Mouse (Mus musculus): ENCODE data around the gene Hsd17b3. TPM values are rescaled to one million over a fixed set of nuclear protein-coding genes. Genes with fewer than 3 reads are reported as not detected.

The Hsd17b3 gene
- polyA plus RNA-seq, 1 experiment from 2014 or later: not detected

GRCm38 (mm10) chr13:64107105-64107504 is 18.1 kb upstream of the Hsd17b3 start:
- H3K27me3 ChIP-seq: peaks cover 22% of the 10 kb centered on the region
- H3K4me1 ChIP-seq: peaks cover 15% of the 10 kb centered on the region; the same call in 1 of the 2 replicates
- WGBS: 49% methylated on average over 3 of the region's 3 CpGs
- H3K27ac ChIP-seq (replicated peaks): no peak overlapping the region
- no peak overlapping the region for H3K4me2 ChIP-seq (replicated peaks)
- H3K36me3 ChIP-seq: no peaks in the 10 kb centered on the region
- ATAC-seq (ENCODE audit: low FRiP score, low read depth): peak; percentile 48
- no peak overlapping the region for H3K4me3 ChIP-seq
- H3K9me3 ChIP-seq: no peaks in the 10 kb centered on the region
- H3K9ac ChIP-seq (replicated peaks): no peak overlapping the region

DNA sequence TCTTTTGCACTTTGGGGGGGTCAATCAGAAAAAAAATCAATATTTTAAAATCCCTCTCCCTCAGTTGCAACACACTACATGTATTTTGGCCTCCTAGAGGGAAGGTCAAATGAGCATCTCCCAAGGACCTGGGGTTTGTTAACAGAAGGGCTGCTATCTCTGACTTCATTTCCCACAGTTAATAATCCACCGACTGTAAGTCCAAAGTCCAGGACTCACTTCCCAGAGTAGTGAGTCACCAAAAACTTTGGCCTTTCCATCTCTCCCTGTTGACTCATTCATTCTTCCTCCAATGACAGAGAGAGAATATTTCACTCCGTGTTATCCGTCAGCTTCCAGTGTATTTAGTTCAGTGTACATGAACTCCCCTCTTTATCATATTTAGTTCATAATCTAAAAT is 16.7 kb upstream of the Hsd17b3 start:
- Histone ChIP-seq H3K4me2 (replicated peaks) (no peak overlapping the region), H3K27ac (replicated peaks) (no peak overlapping the region), H3K36me3 (no peaks in the 10 kb centered on the region), H3K4me3 (no peak overlapping the region), H3K9ac (replicated peaks) (no peak overlapping the region), H3K4me1 (peaks cover 15% of the 10 kb centered on the region; the same call in 1 of the 2 replicates), H3K27me3 (peaks cover 30% of the 10 kb centered on the region), H3K9me3 (no peaks in the 10 kb centered on the region)
- 98% methylated on average over 3 of the region's 3 CpGs for WGBS
- ATAC-seq (ENCODE audit: low FRiP score, low read depth): no peak

- Histone ChIP-seq H3K9ac (replicated peaks) (no peak overlapping the region), H3K36me3 (no peaks in the 10 kb centered on the region), H3K4me1 (no peaks in the 10 kb centered on the region), H3K9me3 (no peaks in the 10 kb centered on the region), H3K4me2 (replicated peaks) (no peak overlapping the region), H3K27me3 (peaks cover 23% of the 10 kb centered on the region), H3K27ac (replicated peaks) (no peak overlapping the region), H3K4me3 (no peak overlapping the region)
- WGBS: 71% methylated on average over 3 of the region's 3 CpGs
- peak; percentile 49; the same call in 1 of the 2 replicates for ATAC-seq (ENCODE audit: low FRiP score, low read depth)
Measured at GRCm38 (mm10) chr13:64100186-64100585, 11.2 kb upstream of the Hsd17b3 start.

DNA sequence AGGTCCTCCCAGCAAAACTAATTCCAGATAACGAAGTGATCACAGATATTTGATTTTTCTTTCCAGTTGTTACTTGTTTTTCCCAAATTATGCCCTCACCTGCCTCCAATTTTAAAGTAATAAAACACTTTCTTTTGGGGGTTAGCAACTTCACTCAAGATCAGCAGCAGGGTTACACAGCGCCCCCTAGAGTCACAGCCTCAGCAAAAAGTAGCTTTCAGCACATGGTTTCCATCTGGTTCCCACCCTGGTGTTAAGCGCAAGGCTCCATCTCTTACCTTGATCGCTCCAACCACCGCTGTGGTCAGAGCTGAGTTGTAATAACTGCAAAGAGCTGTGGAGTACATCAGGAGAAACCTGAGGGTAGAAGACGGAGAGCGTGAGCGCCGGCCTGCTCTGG is 10.0 kb upstream of the Hsd17b3 start:
- Histone ChIP-seq H3K36me3 (no peaks in the 10 kb centered on the region), H3K27me3 (peaks cover 18% of the 10 kb centered on the region), H3K9me3 (no peaks in the 10 kb centered on the region), H3K4me1 (no peaks in the 10 kb centered on the region), H3K9ac (replicated peaks) (no peak overlapping the region), H3K4me3 (no peak overlapping the region), H3K4me2 (replicated peaks) (no peak overlapping the region), H3K27ac (replicated peaks) (no peak overlapping the region)
- ATAC-seq (ENCODE audit: low FRiP score, low read depth): no peak
- 75% methylated on average over 9 of the region's 9 CpGs for WGBS

- peaks cover 12% of the 10 kb centered on the region for H3K27me3 ChIP-seq
- ATAC-seq (ENCODE audit: low FRiP score, low read depth): no peak
- no peak overlapping the region for H3K27ac ChIP-seq (replicated peaks)
- H3K9me3 ChIP-seq: no peaks in the 10 kb centered on the region
- H3K9ac ChIP-seq (replicated peaks): no peak overlapping the region
- no peak overlapping the region for H3K4me3 ChIP-seq
- H3K36me3 ChIP-seq: no peaks in the 10 kb centered on the region
- WGBS: 8% methylated on average over 1 of the region's 1 CpGs
- no peaks in the 10 kb centered on the region for H3K4me1 ChIP-seq
- H3K4me2 ChIP-seq (replicated peaks): no peak overlapping the region
Measured at GRCm38 (mm10) chr13:64093341-64093740, 4.3 kb upstream of the Hsd17b3 start.

- Histone ChIP-seq H3K9me3 (no peaks in the 10 kb centered on the region), H3K9ac (replicated peaks) (no peak overlapping the region), H3K27me3 (peaks cover 12% of the 10 kb centered on the region), H3K4me3 (no peak overlapping the region), H3K27ac (replicated peaks) (no peak overlapping the region), H3K4me1 (no peaks in the 10 kb centered on the region), H3K36me3 (no peaks in the 10 kb centered on the region), H3K4me2 (replicated peaks) (no peak overlapping the region)
- WGBS: 75% methylated on average over 6 of the region's 6 CpGs
- no peak for ATAC-seq (ENCODE audit: low FRiP score, low read depth)
Measured at GRCm38 (mm10) chr13:64092752-64093151, 3.7 kb upstream of the Hsd17b3 start.

DNA sequence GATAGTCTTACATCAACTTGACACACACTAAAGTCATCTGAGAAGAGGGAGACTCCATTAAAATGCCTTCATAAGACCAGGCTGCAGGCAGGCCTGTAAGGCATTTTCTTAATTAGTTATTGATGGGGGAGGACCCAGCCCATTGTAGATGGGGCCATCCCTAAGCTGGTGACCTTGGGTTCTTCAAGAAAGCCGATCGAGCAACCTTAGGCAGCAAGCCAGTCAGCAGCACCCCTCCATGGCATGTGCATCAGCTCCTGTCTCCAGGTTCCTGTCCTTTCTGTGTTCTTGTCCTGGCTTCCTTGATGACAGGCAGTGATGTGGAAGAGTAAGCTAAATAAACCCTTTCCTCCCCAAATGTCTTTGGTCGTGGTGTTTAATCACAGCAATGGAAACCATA is 3.1 kb upstream of the Hsd17b3 start:
- no peak for ATAC-seq (ENCODE audit: low FRiP score, low read depth)
- H3K36me3 ChIP-seq: no peaks in the 10 kb centered on the region
- no peak overlapping the region for H3K4me2 ChIP-seq (replicated peaks)
- no peak overlapping the region for H3K4me3 ChIP-seq
- WGBS: 68% methylated on average over 3 of the region's 3 CpGs
- H3K4me1 ChIP-seq: no peaks in the 10 kb centered on the region
- no peaks in the 10 kb centered on the region for H3K9me3 ChIP-seq
- H3K27me3 ChIP-seq: peaks cover 12% of the 10 kb centered on the region
- no peak overlapping the region for H3K27ac ChIP-seq (replicated peaks)
- no peak overlapping the region for H3K9ac ChIP-seq (replicated peaks)

GRCm38 (mm10) chr13:64091006-64091405 is 2.0 kb upstream of the Hsd17b3 start:
- Histone ChIP-seq H3K4me1 (no peaks in the 10 kb centered on the region), H3K9ac (replicated peaks) (no peak overlapping the region), H3K27me3 (peaks cover 12% of the 10 kb centered on the region), H3K27ac (replicated peaks) (no peak overlapping the region), H3K4me3 (no peak overlapping the region), H3K4me2 (replicated peaks) (no peak overlapping the region), H3K9me3 (no peaks in the 10 kb centered on the region), H3K36me3 (no peaks in the 10 kb centered on the region)
- no peak for ATAC-seq (ENCODE audit: low FRiP score, low read depth)
- 64% methylated on average over 7 of the region's 7 CpGs for WGBS

DNA sequence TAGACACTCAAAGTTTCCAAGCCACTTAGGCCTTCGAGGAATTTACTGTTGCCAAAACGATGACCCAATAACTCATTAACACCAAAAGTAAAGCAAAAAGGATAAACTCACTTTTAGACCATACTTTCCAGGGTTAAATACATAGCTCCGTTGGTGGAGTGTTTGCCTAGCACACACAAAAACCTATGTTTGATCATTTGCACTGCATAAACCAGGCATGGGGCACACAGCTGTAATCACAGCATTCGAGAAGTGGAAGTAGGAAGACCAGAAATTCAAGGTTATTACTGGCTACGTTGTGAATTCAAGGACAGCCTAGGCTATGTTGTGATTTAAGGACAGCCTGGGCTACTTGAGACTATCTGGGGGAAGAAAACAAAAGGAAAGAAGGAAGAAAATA is 1.2 kb upstream of the Hsd17b3 start:
- H3K9me3 ChIP-seq: no peaks in the 10 kb centered on the region
- H3K9ac ChIP-seq (replicated peaks): no peak overlapping the region
- H3K4me3 ChIP-seq: no peak overlapping the region
- no peak overlapping the region for H3K27ac ChIP-seq (replicated peaks)
- peaks cover 12% of the 10 kb centered on the region for H3K27me3 ChIP-seq
- ATAC-seq (ENCODE audit: low FRiP score, low read depth): no peak
- H3K36me3 ChIP-seq: no peaks in the 10 kb centered on the region
- 81% methylated on average over 5 of the region's 5 CpGs for WGBS
- no peak overlapping the region for H3K4me2 ChIP-seq (replicated peaks)
- no peaks in the 10 kb centered on the region for H3K4me1 ChIP-seq

GRCm38 (mm10) chr13:64088057-64088456 is 973 bp downstream of the Hsd17b3 start:
- ATAC-seq (ENCODE audit: low FRiP score, low read depth): no peak
- no peak overlapping the region for H3K9ac ChIP-seq (replicated peaks)
- H3K27ac ChIP-seq (replicated peaks): no peak overlapping the region
- no peaks in the 10 kb centered on the region for H3K9me3 ChIP-seq
- H3K36me3 ChIP-seq: no peaks in the 10 kb centered on the region
- 87% methylated on average over 7 of the region's 7 CpGs for WGBS
- H3K27me3 ChIP-seq: peaks cover 11% of the 10 kb centered on the region
- no peak overlapping the region for H3K4me2 ChIP-seq (replicated peaks)
- no peaks in the 10 kb centered on the region for H3K4me1 ChIP-seq
- no peak overlapping the region for H3K4me3 ChIP-seq

DNA sequence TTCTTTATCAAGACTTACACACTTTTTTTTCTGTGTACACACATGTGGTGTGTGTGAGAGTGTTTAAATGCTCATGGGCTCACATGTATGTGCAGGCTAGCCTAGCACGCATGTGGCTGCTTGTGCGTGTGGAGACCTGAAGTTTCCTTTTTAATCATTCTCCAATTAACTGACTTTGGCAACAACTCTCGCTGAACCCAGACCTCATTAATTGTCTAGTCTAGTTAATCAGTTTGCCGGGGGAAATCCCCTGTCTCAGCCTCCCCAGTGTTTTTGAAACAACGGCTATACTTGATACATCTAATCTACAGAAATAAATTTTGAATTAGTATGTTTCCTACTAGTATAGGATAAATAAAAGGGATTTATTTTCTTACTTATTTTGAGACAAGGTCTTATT is 3.0 kb downstream of the Hsd17b3 start:
- Histone ChIP-seq H3K4me1 (peaks cover 11% of the 10 kb centered on the region), H3K9me3 (no peaks in the 10 kb centered on the region), H3K27me3 (no peaks in the 10 kb centered on the region; the same call in none of the 2 replicates), H3K4me3 (no peak overlapping the region), H3K9ac (replicated peaks) (no peak overlapping the region), H3K4me2 (replicated peaks) (no peak overlapping the region), H3K36me3 (no peaks in the 10 kb centered on the region), H3K27ac (replicated peaks) (no peak overlapping the region)
- WGBS: 95% methylated on average over 5 of the region's 5 CpGs
- no peak for ATAC-seq (ENCODE audit: low FRiP score, low read depth)

GRCm38 (mm10) chr13:64083331-64083730 is 5.7 kb downstream of the Hsd17b3 start:
- H3K27ac ChIP-seq (replicated peaks): no peak overlapping the region
- ATAC-seq (ENCODE audit: low FRiP score, low read depth): no peak
- WGBS: 90% methylated on average over 3 of the region's 3 CpGs

More at GRCm38 (mm10) chr13:64083331-64083730, 5.7 kb downstream of the Hsd17b3 start:
- Histone ChIP-seq H3K4me3 (no peak overlapping the region), H3K9me3 (no peaks in the 10 kb centered on the region), H3K4me2 (replicated peaks) (no peak overlapping the region), H3K36me3 (no peaks in the 10 kb centered on the region), H3K9ac (replicated peaks) (no peak overlapping the region), H3K4me1 (peaks cover 15% of the 10 kb centered on the region), H3K27me3 (no peaks in the 10 kb centered on the region; the same call in 1 of the 2 replicates)

All from midbrain, embryonic 12.5 days (tissue).